Mouse (Mus musculus) liver, embryonic 13.5 days (tissue): ENCODE data around the gene Adh6b. TPM values are rescaled to one million over a fixed set of nuclear protein-coding genes. Genes with fewer than 3 reads are reported as not detected.
"Not testable (repeated sequence)": the region's sequence is repeated elsewhere in the genome, so short reads cannot be mapped to it uniquely, and the experiment has no call there.

Experiments used
- ATAC-seq: fragments of 200-750 bp; cut with Nextera tagmentation; 2 replicates; pipeline ENCODE4 v1.8.0; 2017; ENCODE audit warnings: low read depth, mild to moderate bottlenecking, moderate number of reproducible peaks, moderate library complexity
- DNase-seq: peaks from one replicate; pipeline ENCODE4 v3.0.0; 2022
- H3K27ac ChIP-seq: fragments of 300-500 bp; sonication (generic); 2 replicates; pipeline ENCODE4 v1.5.1; 2015; ENCODE audit warnings: moderate library complexity, mild to moderate bottlenecking, inconsistent platforms
- H3K27me3 ChIP-seq: fragments of 300-500 bp; sonication (generic); 2 replicates; pipeline ENCODE4 v1.6.1; 2015; ENCODE audit warnings: mild to moderate bottlenecking, inconsistent platforms
- H3K36me3 ChIP-seq: fragments of 300-500 bp; sonication (generic); 2 replicates; pipeline ENCODE4 v1.6.1; 2015; ENCODE audit warnings: mild to moderate bottlenecking, inconsistent platforms
- H3K4me1 ChIP-seq: fragments of 300-500 bp; sonication (generic); replicated peaks from 2 replicates; pipeline ENCODE4 v1.6.1; 2015; ENCODE audit warnings: inconsistent platforms
- H3K4me2 ChIP-seq: fragments of 300-500 bp; sonication (generic); 2 replicates; pipeline ENCODE4 v1.6.1; 2015; ENCODE audit warnings: inconsistent platforms, mild to moderate bottlenecking, moderate library complexity
- H3K4me3 ChIP-seq: fragments of 300-500 bp; sonication (generic); replicated peaks from 2 replicates; pipeline ENCODE4 v1.5.1; 2015; ENCODE audit warnings: mild to moderate bottlenecking, inconsistent platforms
- H3K9ac ChIP-seq: fragments of 300-500 bp; sonication (generic); 2 replicates; pipeline ENCODE4 v1.6.1; 2015; ENCODE audit warnings: mild to moderate bottlenecking, inconsistent platforms
- H3K9me3 ChIP-seq: fragments of 300-500 bp; sonication (generic); replicated peaks from 2 replicates; pipeline ENCODE4 v1.6.1; 2016; ENCODE audit warnings: inconsistent platforms
- WGBS: fragments of 180-500 bp; shearing (Covaris S2); methylation state at CpG from one replicate; pipeline ENCODE4 v1.1.7; 2015; ENCODE audit not compliant: insufficient replicate concordance; 5-methylcytosine and 5-hydroxymethylcytosine counted together
- polyA plus RNA-seq: library from polyadenylated mRNA; unstranded; fragments of >200 nt; fragmentation: Nextera tagmentation; extraction: Ambion mirVana; gene quantifications from 2 replicates; pipeline ENCODE4 v1.2.1, GENCODE M21; 2015

Gene Adh6b
- polyA plus RNA-seq, 1 experiment from 2014 or later: 0.35 TPM

GRCm38 (mm10) chr3:138362920-138363319, 21.3 kb downstream of the Adh6b start:
- Histone ChIP-seq H3K9ac (no peak overlapping the region), H3K27ac (no peak overlapping the region), H3K27me3 (no peaks in the 10 kb centered on the region), H3K36me3 (no peaks in the 10 kb centered on the region), H3K4me2 (no peak overlapping the region), H3K4me3 (no peak overlapping the region), H3K9me3 (no peaks in the 10 kb centered on the region), H3K4me1 (no peaks in the 10 kb centered on the region; the same call in 1 of the 2 replicates)
- ATAC-seq (no peak), DNase-seq (no peak)
- WGBS: 51% methylated on average over 2 of the region's 2 CpGs

- Histone ChIP-seq H3K9ac (no peak overlapping the region), H3K27ac (no peak overlapping the region), H3K4me1 (no peaks in the 10 kb centered on the region; the same call in 1 of the 2 replicates), H3K27me3 (no peaks in the 10 kb centered on the region), H3K4me2 (no peak overlapping the region), H3K9me3 (no peaks in the 10 kb centered on the region), H3K36me3 (no peaks in the 10 kb centered on the region), H3K4me3 (no peak overlapping the region)
- no peak for ATAC-seq
- no peak for DNase-seq
- WGBS: 43% methylated on average over 2 of the region's 2 CpGs
Observed at GRCm38 (mm10) chr3:138366181-138366580, 24.6 kb downstream of the Adh6b start.

- no peak overlapping the region for H3K4me3 ChIP-seq
- no peaks in the 10 kb centered on the region for H3K9me3 ChIP-seq
- no peak for ATAC-seq
- no peak overlapping the region for H3K9ac ChIP-seq
- no peaks in the 10 kb centered on the region for H3K27me3 ChIP-seq
- H3K36me3 ChIP-seq: no peaks in the 10 kb centered on the region
- DNase-seq: no peak
- no peaks in the 10 kb centered on the region; the same call in 1 of the 2 replicates for H3K4me1 ChIP-seq
- WGBS: 67% methylated on average over 1 of the region's 1 CpGs
- no peak overlapping the region for H3K27ac ChIP-seq
- no peak overlapping the region for H3K4me2 ChIP-seq
Observed at GRCm38 (mm10) chr3:138369546-138369945, 28.0 kb downstream of the Adh6b start.

GRCm38 (mm10) chr3:138370289-138370688, 28.7 kb downstream of the Adh6b start:
- not testable (repeated sequence) for H3K27ac ChIP-seq, DNase-seq, H3K4me1 ChIP-seq, H3K4me3 ChIP-seq, H3K27me3 ChIP-seq, H3K9me3 ChIP-seq, H3K4me2 ChIP-seq, H3K36me3 ChIP-seq, H3K9ac ChIP-seq, ATAC-seq
- 51% methylated on average over 4 of the region's 4 CpGs for WGBS

GRCm38 (mm10) chr3:138373920-138374319, 32.3 kb downstream of the Adh6b start:
- H3K4me2 ChIP-seq: no peak overlapping the region
- no peaks in the 10 kb centered on the region for H3K36me3 ChIP-seq
- no peak for ATAC-seq
- no peak overlapping the region for H3K27ac ChIP-seq
- no peaks in the 10 kb centered on the region for H3K4me1 ChIP-seq
- no peaks in the 10 kb centered on the region for H3K27me3 ChIP-seq
- 70% methylated on average over 4 of the region's 4 CpGs for WGBS
- H3K4me3 ChIP-seq: no peak overlapping the region
- no peaks in the 10 kb centered on the region for H3K9me3 ChIP-seq
- no peak for DNase-seq
- no peak overlapping the region for H3K9ac ChIP-seq

GRCm38 (mm10) chr3:138375148-138375547, 33.6 kb downstream of the Adh6b start:
- H3K27ac ChIP-seq: no peak overlapping the region
- no peaks in the 10 kb centered on the region for H3K36me3 ChIP-seq
- no peak for ATAC-seq
- H3K9ac ChIP-seq: no peak overlapping the region
- no peaks in the 10 kb centered on the region for H3K4me1 ChIP-seq
- H3K4me2 ChIP-seq: no peak overlapping the region
- H3K4me3 ChIP-seq: no peak overlapping the region
- DNase-seq: no peak
- 45% methylated on average over 2 of the region's 2 CpGs for WGBS
- H3K27me3 ChIP-seq: no peaks in the 10 kb centered on the region
- H3K9me3 ChIP-seq: no peaks in the 10 kb centered on the region

GRCm38 (mm10) chr3:138381133-138381532, 39.6 kb downstream of the Adh6b start:
- Histone ChIP-seq H3K4me1 (no peaks in the 10 kb centered on the region), H3K36me3 (no peaks in the 10 kb centered on the region), H3K4me3 (no peak overlapping the region), H3K9ac (no peak overlapping the region), H3K27ac (no peak overlapping the region), H3K9me3 (no peaks in the 10 kb centered on the region), H3K27me3 (no peaks in the 10 kb centered on the region), H3K4me2 (no peak overlapping the region)
- DNase-seq (no peak), ATAC-seq (no peak)
- WGBS: 36% methylated on average over 3 of the region's 3 CpGs

GRCm38 (mm10) chr3:138387155-138387554, 45.6 kb downstream of the Adh6b start:
- WGBS: 79% methylated on average over 6 of the region's 6 CpGs
- Histone ChIP-seq H3K4me2 (no peak overlapping the region), H3K27ac (no peak overlapping the region), H3K36me3 (no peaks in the 10 kb centered on the region), H3K27me3 (no peaks in the 10 kb centered on the region), H3K4me1 (no peaks in the 10 kb centered on the region), H3K9me3 (no peaks in the 10 kb centered on the region), H3K9ac (no peak overlapping the region), H3K4me3 (no peak overlapping the region)
- ATAC-seq (no peak), DNase-seq (no peak)

GRCm38 (mm10) chr3:138404872-138405271, 63.3 kb downstream of the Adh6b start:
- no peaks in the 10 kb centered on the region for H3K27me3 ChIP-seq
- H3K4me1 ChIP-seq: no peaks in the 10 kb centered on the region
- ATAC-seq: no peak
- no peak overlapping the region for H3K4me2 ChIP-seq
- no peaks in the 10 kb centered on the region for H3K9me3 ChIP-seq
- no peak overlapping the region for H3K27ac ChIP-seq
- H3K4me3 ChIP-seq: no peak overlapping the region
- DNase-seq: no peak
- WGBS: 55% methylated on average over 3 of the region's 3 CpGs
- H3K36me3 ChIP-seq: no peaks in the 10 kb centered on the region
- no peak overlapping the region for H3K9ac ChIP-seq

- no peak overlapping the region for H3K27ac ChIP-seq
- no peak for DNase-seq
Observed at GRCm38 (mm10) chr3:138405341-138405740, 63.8 kb downstream of the Adh6b start.

GRCm38 (mm10) chr3:138405840-138406239, 64.3 kb downstream of the Adh6b start:
- H3K27me3 ChIP-seq: no peaks in the 10 kb centered on the region
- no peaks in the 10 kb centered on the region for H3K4me1 ChIP-seq
- H3K9me3 ChIP-seq: no peaks in the 10 kb centered on the region
- no peak overlapping the region for H3K4me3 ChIP-seq
- no peak for DNase-seq
- H3K27ac ChIP-seq: no peak overlapping the region
- no peak overlapping the region for H3K9ac ChIP-seq
- no peaks in the 10 kb centered on the region for H3K36me3 ChIP-seq
- ATAC-seq: no peak
- no peak overlapping the region for H3K4me2 ChIP-seq
- WGBS: 61% methylated on average over 7 of the region's 7 CpGs

More at GRCm38 (mm10) chr3:138405341-138405740, 63.8 kb downstream of the Adh6b start:
- ATAC-seq: no peak
- Histone ChIP-seq H3K27me3 (no peaks in the 10 kb centered on the region), H3K36me3 (no peaks in the 10 kb centered on the region), H3K9ac (no peak overlapping the region), H3K4me2 (no peak overlapping the region), H3K4me1 (no peaks in the 10 kb centered on the region), H3K4me3 (no peak overlapping the region), H3K9me3 (no peaks in the 10 kb centered on the region)
- 19% methylated on average over 3 of the region's 3 CpGs for WGBS

GRCm38 (mm10) chr3:138407920-138408319, 66.3 kb downstream of the Adh6b start:
- H3K36me3 ChIP-seq: no peaks in the 10 kb centered on the region
- no peak overlapping the region for H3K27ac ChIP-seq
- no peaks in the 10 kb centered on the region for H3K9me3 ChIP-seq
- DNase-seq: no peak
- no peak overlapping the region for H3K9ac ChIP-seq
- ATAC-seq: no peak
- no peaks in the 10 kb centered on the region for H3K4me1 ChIP-seq
- H3K4me3 ChIP-seq: no peak overlapping the region
- H3K27me3 ChIP-seq: no peaks in the 10 kb centered on the region
- no peak overlapping the region for H3K4me2 ChIP-seq
- WGBS: 85% methylated on average over 1 of the region's 1 CpGs
